Mouse (Mus musculus): ENCODE measurements around the gene Lrmda.

Gene Lrmda

DNA sequence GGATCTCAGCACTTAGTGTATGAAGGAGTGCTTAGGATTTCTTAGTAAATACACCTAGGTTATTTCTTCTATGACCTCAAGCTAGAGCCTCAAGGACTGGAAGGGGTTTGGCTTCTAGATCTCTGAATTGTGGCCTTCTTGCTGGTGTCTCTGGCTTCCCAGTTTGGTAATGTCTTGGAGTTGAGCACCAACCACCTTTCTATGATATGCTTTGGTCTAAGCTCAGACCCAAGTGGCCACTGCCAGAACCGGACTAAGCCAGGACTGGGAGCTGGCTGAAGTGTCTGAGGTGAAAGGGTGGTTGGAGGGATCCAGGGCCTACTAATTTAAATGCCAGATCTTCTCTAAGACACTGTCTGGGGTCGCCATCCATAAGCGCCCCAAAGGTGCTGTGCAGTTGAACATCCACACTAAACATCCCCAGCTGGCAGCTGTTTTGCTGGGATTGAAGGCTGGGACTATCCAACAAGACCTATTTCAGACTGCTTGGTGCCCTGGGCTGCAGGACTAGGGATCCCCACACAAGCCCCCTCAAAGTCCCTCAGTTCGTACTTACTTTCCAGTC is 27.1 kb upstream of the Lrmda start:
- no peak for DNase-seq (ENCODE audit: low spot score in 2 of 2)

DNA sequence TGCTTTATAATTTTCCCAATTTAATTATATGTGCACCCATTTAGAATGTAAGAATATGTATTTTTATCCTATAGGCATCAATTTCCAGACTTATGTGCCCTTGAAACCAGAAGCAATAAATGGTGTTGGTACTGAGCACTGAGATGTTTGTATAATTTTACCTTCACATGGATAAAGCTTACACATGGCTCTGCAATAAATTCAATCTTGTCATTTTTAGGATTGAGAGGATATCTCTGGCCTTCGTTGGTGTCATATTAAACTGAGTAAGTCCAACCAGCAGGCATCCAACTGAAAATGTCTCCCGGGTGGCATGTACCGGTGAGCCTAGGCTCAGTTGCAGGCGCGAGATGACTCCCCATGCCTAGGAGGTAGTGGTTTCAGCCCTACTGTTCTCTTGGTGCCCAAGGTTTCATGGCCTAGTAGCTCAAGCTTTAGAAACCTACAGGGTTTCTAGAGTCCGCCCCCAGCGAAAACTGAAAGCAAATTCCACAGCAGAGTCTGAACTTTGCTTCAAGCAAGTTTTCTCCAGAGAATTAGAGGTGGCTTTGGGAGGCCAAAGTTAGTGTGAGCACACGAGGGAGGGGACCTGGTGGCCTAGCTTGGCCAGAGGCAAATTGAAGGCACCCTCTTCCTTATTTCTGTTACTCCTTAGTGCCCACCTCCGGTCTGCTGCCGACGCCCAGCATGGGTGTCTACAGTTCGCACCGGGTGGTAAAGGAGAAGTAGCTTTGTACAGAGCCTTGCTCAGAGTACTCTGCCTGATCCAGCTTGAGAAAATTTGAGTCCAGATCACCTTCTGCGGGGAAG is 26.1 kb upstream of the Lrmda start:
- no peak for DNase-seq (ENCODE audit: low spot score in 2 of 2)

DNA sequence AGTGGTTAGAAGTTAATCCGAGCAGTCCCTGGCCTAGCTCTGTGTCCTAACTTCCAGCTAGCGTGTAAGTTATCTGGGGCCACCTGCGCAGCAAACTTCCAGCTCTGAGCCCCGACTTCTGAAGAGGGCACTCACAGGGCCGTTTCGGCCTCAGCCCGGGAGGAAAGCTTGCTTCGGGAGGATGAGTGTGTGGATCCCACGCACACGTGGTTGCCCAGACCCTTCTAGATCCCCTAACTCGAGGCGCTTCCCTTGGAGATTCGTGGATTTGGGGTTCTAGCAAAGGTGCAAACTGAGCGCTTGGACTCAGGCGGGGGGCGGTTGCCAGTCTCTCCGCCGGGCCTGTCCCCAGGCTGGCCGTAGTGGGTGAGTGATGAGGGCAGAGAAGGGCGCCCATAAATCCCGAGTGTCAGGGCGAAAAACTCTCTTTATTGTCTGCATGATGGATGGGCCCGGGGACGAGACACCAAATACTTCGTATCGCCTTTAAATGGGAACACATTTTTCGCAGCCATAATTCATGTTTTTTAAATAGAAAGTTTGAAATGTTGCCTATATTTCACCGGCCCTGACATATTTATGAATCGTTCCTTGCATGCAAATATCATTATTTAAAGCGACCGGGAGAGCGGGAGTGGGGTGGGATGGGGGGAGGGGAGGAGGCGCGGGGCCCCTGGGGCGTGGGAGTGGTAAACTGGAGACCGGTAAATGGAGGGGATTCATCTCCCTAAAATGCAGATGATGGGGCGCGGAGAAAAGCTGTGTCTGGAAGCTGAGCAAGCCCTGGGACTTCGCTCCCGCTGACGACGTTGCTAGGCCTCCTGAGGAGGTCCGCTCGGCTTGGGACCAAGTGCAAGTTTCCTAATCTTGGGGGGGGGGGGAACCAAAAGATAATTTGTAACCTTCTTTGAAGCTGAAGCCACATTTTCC is 25.2 kb upstream of the Lrmda start:
- DNase-seq (ENCODE audit: low spot score in 2 of 2): no peak

DNA sequence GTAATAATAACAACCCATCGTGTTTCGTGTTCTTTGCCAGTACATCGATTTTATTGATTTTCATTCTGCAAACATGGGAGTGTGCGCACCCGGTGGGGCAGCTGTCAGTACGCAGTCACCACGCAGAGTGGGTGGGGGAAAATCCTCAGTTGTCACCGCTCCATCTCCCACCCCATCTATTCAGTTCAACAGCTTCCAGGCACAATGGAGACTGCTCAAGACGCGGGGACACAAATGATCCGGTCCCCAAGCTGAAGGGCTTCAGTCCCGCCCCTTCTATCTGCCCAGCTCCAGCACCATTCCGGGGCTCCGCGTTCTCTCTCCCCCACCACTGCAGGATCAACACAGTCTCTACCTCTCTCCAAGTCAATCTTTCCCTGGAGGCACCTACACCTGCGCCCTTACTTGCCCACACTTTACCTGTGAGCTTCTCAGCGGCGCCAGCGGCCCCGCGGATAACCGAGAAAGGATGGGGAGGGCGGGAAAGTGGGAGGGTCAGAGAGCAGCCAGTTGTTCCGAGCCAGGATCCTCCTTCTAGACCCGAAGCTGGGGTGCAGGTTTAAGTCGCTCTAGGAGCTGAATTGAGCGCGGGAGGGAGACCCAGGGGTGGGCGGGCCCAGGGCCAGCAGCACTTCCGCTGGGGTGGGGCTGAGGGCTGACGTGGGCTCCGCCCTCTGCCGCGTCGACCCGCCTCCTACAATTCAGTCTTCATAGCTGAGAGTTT is 24.3 kb upstream of the Lrmda start:
- DNase-seq (ENCODE audit: low spot score in 2 of 2): no peak

GRCm38 (mm10) chr14:21999588-21999987 is 19.9 kb upstream of the Lrmda start:
- DNase-seq (ENCODE audit: low spot score in 2 of 2): no peak

DNA sequence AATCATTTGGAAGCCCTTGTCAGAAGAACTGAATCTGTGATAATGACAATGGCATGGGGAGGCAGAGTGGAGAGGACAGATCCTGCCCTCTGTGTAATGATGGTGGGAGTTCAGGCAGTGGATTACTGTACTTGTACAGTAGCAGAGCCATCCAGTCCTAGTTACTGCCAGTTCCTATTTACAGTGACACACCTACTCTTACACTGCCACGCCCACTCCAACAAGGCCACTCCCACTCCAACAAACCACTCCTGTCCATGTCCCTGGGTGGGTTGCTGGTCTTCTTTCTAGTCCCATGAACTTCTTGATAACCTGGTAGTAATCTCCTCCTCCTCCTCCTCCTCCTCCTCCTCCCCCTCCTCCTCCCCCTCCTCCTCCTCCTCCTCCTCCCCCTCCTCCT is 16.3 kb upstream of the Lrmda start:
- no peak for DNase-seq (ENCODE audit: low spot score in 2 of 2)

GRCm38 (mm10) chr14:22003631-22004030 is 15.9 kb upstream of the Lrmda start:
- no peak for DNase-seq (ENCODE audit: low spot score in 2 of 2)

DNA sequence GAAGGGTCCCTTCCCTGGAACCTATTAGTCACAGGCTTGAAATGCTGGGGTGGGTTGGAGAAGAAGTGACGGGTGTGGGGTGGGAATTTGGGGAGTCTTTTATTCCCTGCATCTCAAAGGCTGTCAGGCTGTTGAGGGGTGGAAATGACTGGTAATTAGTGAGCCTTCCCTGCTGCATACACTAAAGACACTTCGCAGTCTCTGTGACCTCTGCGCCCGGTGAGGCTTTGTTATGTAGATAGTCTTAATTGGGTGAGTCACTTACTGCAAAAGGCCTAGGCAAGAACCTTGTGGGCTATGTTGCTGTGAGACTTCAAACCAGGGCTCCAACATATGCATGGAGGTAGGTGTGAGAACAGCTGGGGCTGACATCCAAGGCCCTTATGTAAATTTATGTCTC is 14.6 kb upstream of the Lrmda start:
- no peak for DNase-seq (ENCODE audit: low spot score in 2 of 2)

DNA sequence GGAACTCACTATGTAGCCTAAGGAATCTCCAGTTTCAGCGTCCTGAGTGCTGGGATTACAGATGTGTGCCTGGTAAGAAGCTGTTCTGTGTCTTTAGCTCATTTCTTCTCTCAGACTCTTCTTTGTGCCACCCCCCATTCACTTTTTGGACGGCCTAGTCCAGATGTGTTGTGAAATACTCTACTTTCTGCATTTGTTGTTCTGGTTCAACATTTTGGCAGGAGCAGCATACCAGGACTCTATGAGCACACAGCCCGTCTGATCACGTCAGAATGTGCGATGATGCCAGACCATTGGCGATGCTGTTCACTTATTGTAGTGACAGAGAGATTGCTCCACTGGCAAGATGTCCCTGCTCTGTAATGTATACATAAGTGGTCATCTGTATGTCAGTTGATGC is 12.5 kb upstream of the Lrmda start:
- DNase-seq (ENCODE audit: low spot score in 2 of 2): no peak

DNA sequence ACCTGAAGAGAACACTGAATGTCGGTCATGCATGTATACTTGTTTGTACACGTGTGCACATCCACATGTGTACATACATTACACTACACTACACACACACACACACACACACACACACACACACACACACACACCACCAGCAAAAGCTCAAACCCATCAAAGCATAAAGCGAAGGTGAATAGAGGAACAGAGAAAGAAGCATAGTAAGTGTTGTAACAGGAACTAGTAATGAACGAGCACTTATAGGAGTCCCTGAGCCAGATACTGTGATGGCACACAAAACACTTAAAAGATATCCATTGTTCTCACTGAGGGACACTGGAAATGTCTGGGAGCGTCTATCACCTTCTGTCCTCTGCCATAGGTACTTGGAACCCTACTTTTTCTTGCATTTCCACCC is 5.2 kb upstream of the Lrmda start:
- DNase-seq (ENCODE audit: low spot score in 2 of 2): no peak

GRCm38 (mm10) chr14:22014781-22015180 is 4.7 kb upstream of the Lrmda start:
- DNase-seq (ENCODE audit: low spot score in 2 of 2): no peak

- no peak for DNase-seq (ENCODE audit: low spot score in 2 of 2)
These were observed 2.5 kb upstream of the Lrmda start for GRCm38 (mm10) chr14:22017011-22017410.

GRCm38 (mm10) chr14:22019949-22020845 is 685 bp downstream of the Lrmda start:
- DNase-seq (ENCODE audit: low spot score in 2 of 2): no peak

GRCm38 (mm10) chr14:22020885-22021284 is 1.4 kb downstream of the Lrmda start:
- DNase-seq (ENCODE audit: low spot score in 2 of 2): no peak

DNA sequence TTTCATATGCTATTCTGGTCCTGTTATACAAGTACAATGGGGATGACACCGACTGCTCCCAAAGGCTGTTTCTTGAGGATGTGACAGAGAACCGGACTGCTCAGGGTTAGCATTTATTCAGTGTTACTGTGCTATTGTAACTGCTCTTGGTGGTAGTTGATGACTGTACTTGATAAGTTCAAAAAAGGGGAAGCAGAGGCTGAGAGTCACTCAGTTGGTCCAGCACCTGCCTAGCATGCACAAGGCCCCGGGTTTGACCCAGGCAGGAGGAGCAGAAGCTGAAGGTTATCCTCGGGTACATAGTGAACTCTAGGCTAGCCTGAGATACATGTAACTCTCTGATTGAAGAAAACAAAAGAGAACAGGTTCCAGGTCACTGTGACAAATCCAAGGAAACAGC is 4.0 kb downstream of the Lrmda start:
- no peak for DNase-seq (ENCODE audit: low spot score in 2 of 2)

DNA sequence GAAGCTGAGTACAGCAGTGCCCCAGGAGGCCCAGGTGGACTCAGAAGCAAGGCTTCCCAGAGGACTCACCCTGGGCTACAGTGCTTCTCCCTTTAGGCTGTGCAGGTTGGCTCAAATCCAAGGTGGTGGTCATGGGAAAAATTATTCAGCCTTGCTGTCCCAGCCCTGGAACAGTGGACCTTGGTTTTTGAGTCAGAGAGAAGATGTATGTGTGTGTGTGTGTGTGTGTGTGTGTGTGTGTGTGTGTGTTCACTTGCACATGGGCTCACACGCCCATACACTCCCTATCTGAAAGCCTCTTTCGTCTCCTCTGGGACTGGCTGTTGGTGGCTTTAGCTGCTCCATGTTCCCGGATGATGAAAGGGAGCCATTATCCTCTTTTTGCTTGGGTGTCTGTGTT is 16.4 kb downstream of the Lrmda start:
- no peak for DNase-seq (ENCODE audit: low spot score in 2 of 2)

GRCm38 (mm10) chr14:22036338-22036737 is 16.8 kb downstream of the Lrmda start:
- no peak for DNase-seq (ENCODE audit: low spot score in 2 of 2)

- no peak for DNase-seq (ENCODE audit: low spot score in 2 of 2)
These were observed 17.4 kb downstream of the Lrmda start for GRCm38 (mm10) chr14:22036802-22037497.

GRCm38 (mm10) chr14:22037498-22038131 is 18.1 kb downstream of the Lrmda start:
- no peak for DNase-seq (ENCODE audit: low spot score in 2 of 2)

DNA sequence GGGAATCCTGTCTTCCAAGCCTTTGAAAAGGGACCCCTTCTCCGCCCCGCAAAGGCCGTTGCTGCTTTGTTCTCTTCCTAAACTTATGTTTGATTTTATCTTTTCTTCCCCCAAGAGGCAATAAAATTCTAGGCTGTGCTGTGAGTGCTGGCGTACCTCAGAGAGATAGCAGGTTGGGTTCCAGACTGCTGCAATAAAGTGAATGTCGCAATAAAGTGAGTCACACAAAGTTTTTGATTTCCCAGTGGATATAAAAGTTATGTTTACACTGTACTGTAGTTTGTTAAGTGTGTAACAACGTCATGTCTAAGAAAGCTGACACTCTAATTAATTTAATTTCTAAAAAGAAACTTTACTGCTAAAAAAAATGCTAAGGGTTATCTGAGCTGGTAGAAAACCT is 22.6 kb downstream of the Lrmda start:
- DNase-seq (ENCODE audit: low spot score in 2 of 2): no peak
